Mouse (Mus musculus) stomach, embryonic 16.5 days (tissue): ENCODE results near the gene Rerg. TPM values are rescaled to one million over a fixed set of nuclear protein-coding genes. Genes with fewer than 3 reads are reported as not detected.

Source experiments
- ATAC-seq: fragments of 200-750 bp; cut with Nextera tagmentation; 2 replicates; pipeline ENCODE4 v1.8.0; 2017; ENCODE audit warnings: moderate number of reproducible peaks, moderate TSS enrichment; ENCODE audit not compliant: insufficient read depth, low FRiP score
- H3K27ac ChIP-seq: fragments of 300-500 bp; sonication (generic); 2 replicates; pipeline ENCODE4 v1.5.1; 2014; ENCODE audit warnings: low read length
- H3K27me3 ChIP-seq: fragments of 300-500 bp; sonication (generic); 2 replicates; pipeline ENCODE4 v1.6.1; 2014; ENCODE audit warnings: low read length, control low read depth, mixed read lengths; ENCODE audit not compliant: control insufficient read depth, insufficient read depth
- H3K36me3 ChIP-seq: fragments of 300-500 bp; sonication (generic); 2 replicates; pipeline ENCODE4 v1.6.1; 2014; ENCODE audit warnings: low read length; ENCODE audit not compliant: control insufficient read depth, insufficient read depth
- H3K4me1 ChIP-seq: fragments of 300-500 bp; sonication (generic); 2 replicates; pipeline ENCODE4 v1.6.1; 2014; ENCODE audit warnings: low read length, control low read depth, mixed read lengths; ENCODE audit not compliant: control insufficient read depth, insufficient read depth
- H3K4me2 ChIP-seq: fragments of 300-500 bp; sonication (generic); 2 replicates; pipeline ENCODE4 v1.6.1; 2014; ENCODE audit warnings: low read depth, low read length, mixed read lengths
- H3K4me3 ChIP-seq: fragments of 300-500 bp; sonication (generic); replicated peaks from 2 replicates; pipeline ENCODE4 v1.5.1; 2014; ENCODE audit warnings: mild to moderate bottlenecking, low read length
- H3K9ac ChIP-seq: fragments of 300-500 bp; sonication (generic); 2 replicates; pipeline ENCODE4 v1.6.1; 2014; ENCODE audit warnings: low read length
- H3K9me3 ChIP-seq: fragments of 300-500 bp; sonication (generic); replicated peaks from 2 replicates; pipeline ENCODE4 v1.6.1; 2016; ENCODE audit warnings: low read length, control low read depth; ENCODE audit not compliant: control insufficient read depth
- WGBS: fragments of 180-500 bp; shearing (Covaris S2); extraction: QIAGEN DNeasy Blood & Tissue Kit; methylation state at CpG from one replicate; pipeline ENCODE4 v1.1.7; 2014; 5-methylcytosine and 5-hydroxymethylcytosine counted together
- polyA plus RNA-seq: library from polyadenylated mRNA; unstranded; fragments of >200 nt; fragmentation: Nextera tagmentation; extraction: Ambion mirVana; gene quantifications from 2 replicates; pipeline ENCODE4 v1.2.1, GENCODE M21; 2015

Gene Rerg
- polyA plus RNA-seq, 1 experiment from 2014 or later, result 32.1 TPM

DNA sequence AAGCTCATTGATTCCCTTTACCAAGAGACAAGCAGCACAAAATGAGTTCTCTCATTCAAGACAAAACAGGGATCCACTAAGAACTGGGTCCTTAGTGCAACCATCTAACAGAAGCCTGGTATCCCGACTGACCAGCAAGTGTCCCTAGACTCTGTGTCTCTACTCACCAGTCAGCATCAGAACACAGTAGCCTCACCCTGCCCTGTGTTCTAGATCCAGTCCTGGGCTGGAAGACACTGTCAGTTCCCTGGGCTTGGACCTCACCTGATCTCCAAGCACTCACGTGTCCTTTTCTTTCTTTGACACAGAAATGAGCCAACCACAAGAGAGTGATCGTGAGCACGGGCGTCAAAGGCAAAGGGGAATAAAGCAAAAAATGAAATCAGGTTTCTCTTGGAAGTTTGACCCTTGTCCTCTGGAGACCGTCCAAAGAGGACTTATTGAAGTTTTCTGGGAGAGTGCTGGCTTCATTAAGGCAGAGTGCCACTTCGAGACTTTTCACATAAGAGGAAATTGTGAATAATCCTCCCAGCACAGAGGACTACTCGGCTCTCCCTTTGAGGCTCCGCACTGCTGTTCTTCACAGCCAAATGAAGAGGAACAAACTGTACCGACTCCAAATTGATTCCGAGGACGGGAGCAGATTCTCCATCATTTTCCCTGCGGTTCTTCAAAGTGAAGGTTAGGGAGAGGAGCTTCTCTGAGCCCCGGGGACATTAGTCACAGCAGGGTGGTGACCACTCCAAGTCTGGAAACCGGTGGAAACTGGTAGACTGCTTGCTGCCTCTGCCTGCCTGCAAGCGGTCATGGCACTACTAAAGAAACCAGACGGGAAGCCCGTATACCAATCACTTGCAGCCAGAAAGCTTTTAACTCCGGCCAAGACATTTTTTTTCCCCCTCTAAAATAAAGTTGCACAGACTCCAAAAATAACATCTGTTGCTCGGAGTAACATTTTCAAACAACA is 60.2 kb downstream of the Rerg start:
- WGBS, result 48% methylated on average over 20 of the region's 20 CpGs
- H3K4me1 ChIP-seq, result peaks cover 5% of the 10 kb centered on the region; the same call in 1 of the 2 replicates
- peak; percentile 81 for ATAC-seq

DNA sequence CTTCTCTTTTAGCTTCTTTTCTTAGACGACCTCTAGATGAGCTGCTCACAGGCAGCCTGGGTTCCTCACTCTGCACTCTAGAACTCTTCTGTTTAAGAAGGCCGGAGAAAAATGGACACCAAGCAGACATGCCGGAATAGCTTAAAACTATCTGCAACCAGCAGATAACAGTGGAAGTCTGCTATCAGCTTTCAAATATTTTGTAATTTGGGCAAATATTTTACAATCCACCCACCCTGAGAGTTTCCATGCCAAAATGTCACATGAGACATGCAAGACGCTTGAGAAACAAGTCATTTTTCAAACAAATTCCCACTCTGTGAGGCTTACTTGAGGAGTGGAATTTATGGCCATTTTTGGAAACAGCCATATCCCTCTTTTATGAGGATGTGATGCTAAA is 65.0 kb downstream of the Rerg start:
- no peak overlapping the region for H3K4me2 ChIP-seq
- H3K9ac ChIP-seq, result no peak overlapping the region
- H3K4me3 ChIP-seq, result no peak overlapping the region
- WGBS, result 61% methylated on average over 4 of the region's 4 CpGs
- H3K4me1 ChIP-seq, result peaks cover 10% of the 10 kb centered on the region
- no peak for ATAC-seq
- no peaks in the 10 kb centered on the region for H3K27me3 ChIP-seq
- H3K9me3 ChIP-seq, result no peaks in the 10 kb centered on the region
- no peak overlapping the region for H3K27ac ChIP-seq
- no peaks in the 10 kb centered on the region for H3K36me3 ChIP-seq

More for the DNA sequence above, 60.2 kb downstream of the Rerg start:
- no peaks in the 10 kb centered on the region for H3K36me3 ChIP-seq
- H3K27me3 ChIP-seq, result no peaks in the 10 kb centered on the region
- peak overlapping the region; percentile 83 for H3K27ac ChIP-seq
- peak overlapping the region; percentile 28 for H3K4me2 ChIP-seq
- no peak overlapping the region; the same call in 1 of the 2 replicates for H3K9ac ChIP-seq
- H3K4me3 ChIP-seq, result no peak overlapping the region
- H3K9me3 ChIP-seq, result no peaks in the 10 kb centered on the region

DNA sequence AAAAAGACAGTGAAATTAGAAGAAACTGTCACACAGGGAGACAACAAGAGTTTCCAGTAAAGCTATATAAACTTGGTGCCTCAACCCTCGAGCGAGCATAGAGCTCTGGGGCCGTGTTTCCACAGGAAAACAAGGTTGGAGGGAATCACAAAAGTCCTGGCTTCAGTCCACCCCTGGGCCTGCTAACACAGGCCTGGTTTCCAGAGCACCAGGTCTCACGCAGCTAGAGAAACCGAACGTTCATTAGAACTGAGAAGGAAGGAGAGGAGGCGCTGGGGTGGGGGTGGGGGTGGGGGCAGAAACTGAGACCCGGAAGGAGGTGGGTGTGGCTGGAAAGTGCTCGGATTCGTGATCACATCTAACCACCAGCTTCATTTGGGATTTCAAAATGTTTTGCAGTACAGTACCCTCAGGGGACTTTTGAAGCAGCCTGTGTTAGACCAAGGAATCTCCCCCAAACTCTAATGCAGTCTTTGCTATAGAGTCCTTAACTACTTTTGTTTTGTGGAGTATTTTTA is 67.6 kb downstream of the Rerg start:
- no peaks in the 10 kb centered on the region for H3K36me3 ChIP-seq

DNA sequence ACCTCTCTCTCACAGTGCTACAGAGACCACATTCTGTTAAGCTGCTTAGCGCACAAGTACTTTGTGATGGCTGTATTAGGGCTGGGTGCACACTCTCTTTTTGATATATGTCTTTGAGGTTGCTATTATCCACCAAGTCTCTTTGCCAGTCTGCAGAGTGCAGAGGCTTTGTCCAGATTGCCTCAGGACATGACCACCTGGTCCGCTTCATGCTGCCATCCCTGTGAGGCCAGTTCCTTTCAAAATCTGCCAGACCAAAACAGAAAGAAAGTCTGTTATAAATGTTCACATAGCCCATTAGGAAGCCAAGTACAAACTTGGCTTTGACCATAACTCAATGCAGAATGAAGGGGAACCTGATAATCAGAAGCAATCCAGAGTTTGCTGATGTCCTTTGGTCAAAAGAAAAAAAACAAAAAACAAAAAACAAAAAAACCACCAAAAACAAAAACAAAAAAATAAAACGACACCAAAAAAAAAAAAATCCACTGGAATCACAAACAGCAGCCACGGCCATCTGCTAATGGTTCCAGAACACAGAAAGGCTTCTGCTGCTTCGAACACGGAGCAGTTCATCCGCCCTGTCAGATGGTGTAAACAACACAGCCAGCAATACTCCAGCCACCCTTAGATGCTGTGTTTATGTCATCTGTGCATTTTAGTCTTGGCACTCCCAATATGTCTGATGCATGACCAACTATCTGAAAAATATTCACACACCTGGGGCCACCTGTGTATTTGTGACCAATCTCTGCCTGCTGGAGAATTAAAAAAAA is 68.2 kb downstream of the Rerg start:
- 64% methylated on average over 7 of the region's 7 CpGs for WGBS
- H3K9ac ChIP-seq, result no peak overlapping the region
- no peaks in the 10 kb centered on the region for H3K27me3 ChIP-seq
- peak overlapping the region; percentile 60 for H3K27ac ChIP-seq
- no peaks in the 10 kb centered on the region for H3K9me3 ChIP-seq
- no peak for ATAC-seq
- no peak overlapping the region for H3K4me3 ChIP-seq
- peaks cover 17% of the 10 kb centered on the region for H3K4me1 ChIP-seq
- H3K4me2 ChIP-seq, result no peak overlapping the region
- no peaks in the 10 kb centered on the region for H3K36me3 ChIP-seq

More for the DNA sequence above, 67.6 kb downstream of the Rerg start:
- 0 out of 2 replicates have a peak, but pooled peaks have one; percentile 3 for ATAC-seq
- H3K27ac ChIP-seq, result peak overlapping the region; percentile 39
- 27% methylated on average over 10 of the region's 10 CpGs for WGBS
- no peak overlapping the region for H3K9ac ChIP-seq
- H3K9me3 ChIP-seq, result no peaks in the 10 kb centered on the region
- no peak overlapping the region for H3K4me3 ChIP-seq
- H3K4me2 ChIP-seq, result no peak overlapping the region
- H3K27me3 ChIP-seq, result no peaks in the 10 kb centered on the region
- H3K4me1 ChIP-seq, result peaks cover 17% of the 10 kb centered on the region

DNA sequence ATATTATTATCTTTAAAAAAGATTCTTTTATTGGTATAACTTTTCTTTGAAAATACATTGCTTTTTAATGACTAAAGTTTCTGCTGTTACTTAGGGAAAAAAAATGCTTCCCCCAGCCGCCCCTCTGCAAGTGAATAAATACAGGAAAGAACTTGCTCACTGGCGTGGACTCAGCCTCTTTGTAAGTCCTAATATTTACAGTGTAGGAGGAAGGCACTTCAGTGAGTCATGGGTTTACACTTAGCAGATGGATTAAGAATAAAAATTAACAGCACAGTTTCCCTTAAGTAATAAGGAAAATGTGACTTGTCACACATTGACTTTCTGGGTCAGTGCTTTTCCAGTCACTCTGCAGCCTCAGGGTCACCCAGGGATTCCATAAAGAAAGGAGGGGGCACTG is 70.0 kb downstream of the Rerg start:
- H3K27me3 ChIP-seq, result no peaks in the 10 kb centered on the region
- H3K27ac ChIP-seq, result peak overlapping the region; percentile 76
- H3K9ac ChIP-seq, result no peak overlapping the region
- peak; percentile 88 for ATAC-seq
- H3K36me3 ChIP-seq, result no peaks in the 10 kb centered on the region
- H3K4me1 ChIP-seq, result peaks cover 17% of the 10 kb centered on the region
- H3K9me3 ChIP-seq, result no peaks in the 10 kb centered on the region
- 24% methylated on average over 2 of the region's 2 CpGs for WGBS
- no peak overlapping the region for H3K4me2 ChIP-seq
- no peak overlapping the region for H3K4me3 ChIP-seq

DNA sequence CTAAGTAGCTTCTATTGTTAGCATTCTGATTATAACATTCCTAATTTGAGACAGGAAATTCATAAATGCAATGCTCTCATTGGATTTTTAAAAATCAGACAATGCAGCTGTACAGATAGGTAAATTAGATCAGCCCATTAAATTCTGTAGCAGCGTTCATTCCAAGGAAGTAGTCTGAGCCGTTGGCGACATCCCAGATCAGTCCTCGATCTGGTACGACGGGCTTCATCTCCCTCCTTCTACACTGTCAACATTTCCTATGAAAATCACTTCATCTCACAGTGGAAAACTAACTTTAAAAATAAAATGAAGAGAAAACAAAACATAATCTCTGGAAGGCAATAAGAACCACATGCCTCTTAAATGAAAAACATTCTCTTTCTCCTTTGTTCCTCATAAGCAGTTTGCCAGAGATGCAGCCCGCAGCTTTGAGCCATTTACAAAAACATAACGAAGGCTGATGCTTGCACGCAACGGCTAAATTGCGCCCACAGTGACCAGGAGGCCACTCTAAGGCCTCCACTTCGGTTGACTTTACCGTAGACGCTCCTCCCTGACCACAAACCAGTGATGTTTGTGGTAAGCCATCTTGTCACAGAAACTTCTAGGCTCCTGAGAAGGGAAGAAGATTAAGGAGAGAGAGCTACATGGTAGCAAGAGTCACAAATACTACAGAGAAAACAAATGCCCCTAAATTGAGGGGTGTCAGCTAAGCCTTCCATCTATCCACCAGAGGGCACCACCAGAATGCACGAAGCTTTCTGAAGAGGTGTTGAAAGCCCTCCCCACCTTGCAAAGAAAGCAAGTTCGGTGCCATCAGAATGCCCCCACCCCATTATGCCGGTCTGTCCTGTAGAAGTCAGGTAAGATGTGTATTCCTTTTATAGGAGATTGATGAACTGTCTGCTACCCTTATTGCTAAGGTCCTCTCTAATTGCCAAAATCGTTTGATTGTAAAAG is 71.8 kb downstream of the Rerg start:
- no peak for ATAC-seq
- Histone ChIP-seq H3K36me3 (no peaks in the 10 kb centered on the region), H3K27me3 (no peaks in the 10 kb centered on the region), H3K4me1 (peaks cover 17% of the 10 kb centered on the region), H3K27ac (no peak overlapping the region), H3K9me3 (no peaks in the 10 kb centered on the region), H3K9ac (0 out of 2 replicates have a peak overlapping the region, but pooled peaks have one; percentile 25), H3K4me2 (no peak overlapping the region), H3K4me3 (no peak overlapping the region)
- WGBS, result 67% methylated on average over 18 of the region's 18 CpGs

DNA sequence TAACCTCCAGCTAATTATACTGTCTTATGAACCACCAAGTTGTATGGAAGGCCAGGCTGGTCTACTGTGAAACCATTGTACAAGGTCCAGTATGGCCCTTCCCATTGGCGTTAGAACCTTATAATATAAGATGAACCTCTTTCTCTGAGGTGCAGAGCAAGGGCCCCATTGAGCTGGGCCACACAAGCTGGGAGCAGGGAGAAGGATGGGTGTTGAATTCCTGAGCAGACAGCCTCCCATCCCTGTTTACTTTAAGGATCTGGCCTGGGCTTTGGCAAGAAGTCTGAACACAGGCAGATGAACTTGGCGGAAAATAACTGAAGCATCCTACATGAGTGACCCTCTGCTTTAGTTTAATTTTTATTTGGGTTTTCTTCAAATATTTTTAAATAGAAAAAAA is 75.8 kb downstream of the Rerg start:
- 0 out of 2 replicates have a peak, but pooled peaks have one; percentile 21 for ATAC-seq
- no peaks in the 10 kb centered on the region for H3K27me3 ChIP-seq
- 64% methylated on average over 2 of the region's 2 CpGs for whole genome bisulfite sequencing

DNA sequence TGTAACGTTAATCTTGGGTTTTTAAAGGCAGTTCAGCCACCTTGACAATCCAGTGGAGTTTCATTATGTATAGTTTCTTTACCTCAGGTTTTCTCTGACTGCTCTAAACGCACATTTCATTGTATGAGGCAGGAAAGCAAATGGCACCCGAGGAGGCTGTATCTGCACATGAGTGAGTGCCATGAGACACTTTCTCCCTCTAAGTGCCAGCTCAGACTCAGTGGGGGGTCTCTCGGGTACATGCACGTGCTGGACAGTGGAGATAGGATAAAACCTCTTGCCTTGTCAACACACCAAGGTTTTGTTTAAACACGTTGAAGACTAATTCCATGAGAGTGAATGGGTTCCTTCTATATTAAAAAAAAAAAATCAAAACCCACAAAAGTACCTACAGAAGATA is 81.8 kb downstream of the Rerg start:
- H3K9me3 ChIP-seq, result no peaks in the 10 kb centered on the region
- H3K4me2 ChIP-seq, result no peak overlapping the region
- H3K36me3 ChIP-seq, result no peaks in the 10 kb centered on the region
- H3K9ac ChIP-seq, result no peak overlapping the region
- H3K27ac ChIP-seq, result no peak overlapping the region
- no peaks in the 10 kb centered on the region for H3K4me1 ChIP-seq
- no peaks in the 10 kb centered on the region for H3K27me3 ChIP-seq
- ATAC-seq, result no peak
- H3K4me3 ChIP-seq, result no peak overlapping the region
- 65% methylated on average over 6 of the region's 6 CpGs for WGBS

More for the DNA sequence above, 75.8 kb downstream of the Rerg start:
- Histone ChIP-seq H3K4me3 (no peak overlapping the region), H3K9me3 (no peaks in the 10 kb centered on the region), H3K27ac (peak overlapping the region; percentile 7; the same call in 1 of the 2 replicates), H3K36me3 (no peaks in the 10 kb centered on the region), H3K4me1 (peaks cover 3% of the 10 kb centered on the region), H3K4me2 (no peak overlapping the region), H3K9ac (no peak overlapping the region)
